Comparison of ENCODE assay signal across 22 mouse cellular contexts in the genomic region with DNA sequence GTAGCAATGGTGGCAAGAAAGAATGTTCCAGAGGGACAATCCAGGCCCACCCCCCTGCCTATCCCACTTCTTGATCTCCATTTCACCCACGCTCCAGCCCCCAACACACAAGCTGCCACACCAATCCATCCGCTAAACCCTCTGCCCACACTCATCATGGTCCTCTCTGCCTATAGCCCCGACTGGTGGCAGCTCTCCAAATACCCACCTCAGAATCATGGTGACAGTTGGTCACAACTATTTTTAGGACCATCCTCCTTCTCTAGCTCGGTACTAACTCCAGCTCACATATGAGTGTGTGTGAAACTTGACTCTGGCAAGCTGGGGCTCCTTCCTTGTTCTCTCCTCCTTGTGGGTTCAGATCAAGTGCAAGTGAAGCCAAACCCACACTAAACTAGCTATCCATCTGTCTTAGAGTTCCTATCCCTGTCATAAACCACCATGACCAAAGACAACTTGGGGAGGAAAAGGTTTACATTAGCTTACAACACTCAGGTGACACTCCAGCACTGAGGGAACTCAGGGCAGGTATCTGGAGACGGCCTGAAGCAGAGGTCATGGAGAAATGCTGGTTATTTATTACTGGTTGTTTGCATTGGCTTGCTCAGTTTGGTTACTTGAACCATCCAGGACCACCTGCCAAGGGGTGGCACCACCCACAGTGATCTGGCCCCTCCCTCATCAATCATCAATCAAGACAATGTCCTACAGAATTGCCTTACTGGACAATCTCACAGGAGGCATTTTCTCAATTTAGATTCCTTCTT. TPM values are rescaled to one million over a fixed set of nuclear protein-coding genes. Genes with fewer than 3 reads are reported as not detected.
A peak's percentile ranks its signal among the peaks of the same experiment; 100 is the strongest.
DNase-seq lines count a peak whose midpoint lies in the region; ATAC-seq lines count a peak whose summit lies in the region.
"Had no signal": no experiment of that assay in that cellular context is flagged by ENCODE, and none has a peak within 500 bp of the region (broad histone marks: within the 10 kb centered on the region; RNA-seq: fewer than 3 reads in every experiment).

No protein-coding gene starts in this region.

- no peak for ATAC-seq in midbrain, embryonic 15.5 days (replicated peaks)
- ATAC-seq: forebrain, embryonic 13.5 days; hindbrain, postnatal 0 days; midbrain, embryonic 13.5 days had no signal

- peak; percentile 53 for DNase-seq in layer of hippocampus, adult 11-12 months (ENCODE audit: low spot score)
- no peak for DNase-seq in layer of hippocampus, adult 9-10 months (ENCODE audit: low spot score)
- DNase-seq in brain, adult 2 months (ENCODE audit: low read depth, low spot score), result peak; percentile 86
- DNase-seq in left cerebral cortex, adult 18-20 months (ENCODE audit: low spot score in 2 of 2), result peak; percentile 81 to 84
- peak; percentile 50 to 67 for DNase-seq in right cerebral cortex, postnatal 10 days (ENCODE audit: low spot score in 2 of 2)
- DNase-seq in heart, adult 18-20 months, result no peak
- DNase-seq in adrenal gland, adult 8-10 months, result no peak
- DNase-seq: adrenal gland, postnatal 36 days; gastrocnemius, postnatal 10 days; heart, adult 2 months; kidney, adult 11 months; kidney, postnatal 14 days; liver, embryonic 13.5 days; thymus, adult 18-20 months had no signal

- H3K9ac ChIP-seq in midbrain, embryonic 15.5 days, result no peak overlapping the region
- H3K9ac ChIP-seq: forebrain, embryonic 13.5 days; heart, embryonic 15.5 days; liver, embryonic 13.5 days; lung, embryonic 15.5 days; midbrain, embryonic 13.5 days had no signal

- H3K9me3 ChIP-seq in midbrain, embryonic 15.5 days, result no peaks in the 10 kb centered on the region
- H3K9me3 ChIP-seq: forebrain, embryonic 13.5 days; heart, embryonic 15.5 days; limb, embryonic 10.5 days; liver, embryonic 13.5 days; lung, embryonic 15.5 days; midbrain, embryonic 13.5 days had no signal

- no peaks in the 10 kb centered on the region for H3K4me1 ChIP-seq in midbrain, embryonic 15.5 days
- H3K4me1 ChIP-seq: forebrain, embryonic 13.5 days; limb, embryonic 10.5 days; liver, embryonic 13.5 days; lung, embryonic 15.5 days; midbrain, embryonic 13.5 days had no signal

- H3K4me3 ChIP-seq in midbrain, embryonic 15.5 days, result no peak overlapping the region
- H3K4me3 ChIP-seq: forebrain, embryonic 13.5 days; heart, adult 2 months; heart, embryonic 15.5 days; limb, embryonic 10.5 days; liver, embryonic 13.5 days; lung, embryonic 15.5 days; midbrain, embryonic 13.5 days had no signal

- H3K27ac ChIP-seq in midbrain, embryonic 15.5 days, result no peak overlapping the region
- H3K27ac ChIP-seq: forebrain, embryonic 13.5 days; heart, adult 2 months; heart, embryonic 15.5 days; hindbrain, postnatal 0 days; limb, embryonic 10.5 days; liver, embryonic 13.5 days; lung, embryonic 15.5 days; midbrain, embryonic 13.5 days had no signal

- H3K27me3 ChIP-seq in midbrain, embryonic 15.5 days (replicated peaks), result no peaks in the 10 kb centered on the region
- H3K27me3 ChIP-seq: forebrain, embryonic 13.5 days; heart, embryonic 15.5 days; liver, embryonic 13.5 days; lung, embryonic 15.5 days had no signal

- no peaks in the 10 kb centered on the region for H3K36me3 ChIP-seq in midbrain, embryonic 15.5 days (replicated peaks)
- H3K36me3 ChIP-seq: heart, embryonic 15.5 days; limb, embryonic 10.5 days; liver, embryonic 13.5 days; lung, embryonic 15.5 days; midbrain, embryonic 13.5 days had no signal

- H3K4me2 ChIP-seq in midbrain, embryonic 15.5 days, result no peak overlapping the region
- H3K4me2 ChIP-seq: forebrain, embryonic 13.5 days; heart, embryonic 15.5 days; liver, embryonic 13.5 days; lung, embryonic 15.5 days; midbrain, embryonic 13.5 days had no signal

- 75% methylated on average over 5 of the region's 5 CpGs for WGBS in midbrain, embryonic 15.5 days

RNA-seq across cellular contexts. Expression of a gene that starts 9.8 kb away (rescaled TPM):
- total RNA-seq in left cerebral cortex, adult 18-20 months (2021), result 10 to 100 TPM; 38.0 to 38.3 TPM
- polyA plus RNA-seq in midbrain, embryonic 15.5 days (2015; fragmentation: Nextera tagmentation; extraction: Ambion mirVana), result 19.7 and 21.0 TPM in 2 replicates
- 1 to 10 TPM; 1.6 TPM for total RNA-seq in heart, adult 18-20 months (2021)
- 1 to 10 TPM; 3.5 to 7.2 (median 5.5) TPM for total RNA-seq in adrenal gland, adult 8-10 months (2022)
- total RNA-seq: neutrophil, adult 5-6 weeks had no signal

RNA-seq across cellular contexts. Expression of a gene that starts 35.5 kb away (rescaled TPM):
- 1 to 10 TPM; 3.1 to 3.5 TPM for total RNA-seq in left cerebral cortex, adult 18-20 months (2021)
- 8.2 and 9.1 TPM in 2 replicates for polyA plus RNA-seq in midbrain, embryonic 15.5 days (2015; fragmentation: Nextera tagmentation; extraction: Ambion mirVana)
- total RNA-seq in heart, adult 18-20 months (2021), result 1 to 10 TPM; 1.1 to 1.3 TPM
- total RNA-seq in adrenal gland, adult 8-10 months (2022), result 1 to 10 TPM; 3.5 to 4.7 (median 3.8) TPM

Comparison
In these comparisons a context has a peak if more than half of its experiments do, and no peak if none do; other contexts are left out.
1. DNase-seq: peak in layer of hippocampus, adult 11-12 months (single experiment), brain, adult 2 months (single experiment), left cerebral cortex, adult 18-20 months (2 of 2) and right cerebral cortex, postnatal 10 days (2 of 2); none in layer of hippocampus, adult 9-10 months (single experiment), heart, adult 18-20 months (0 of 2) and adrenal gland, adult 8-10 months (single experiment).
2. RNA of a gene that starts 9.8 kb away (total RNA-seq): 38.0 to 38.3 TPM in left cerebral cortex, adult 18-20 months; 3.5 to 7.2 TPM in adrenal gland, adult 8-10 months and 1.6 TPM in heart, adult 18-20 months; every median in the first group is over 4 times any median in the second.